10 mouse cellular contexts compared by ENCODE assay signal in the genomic region with DNA sequence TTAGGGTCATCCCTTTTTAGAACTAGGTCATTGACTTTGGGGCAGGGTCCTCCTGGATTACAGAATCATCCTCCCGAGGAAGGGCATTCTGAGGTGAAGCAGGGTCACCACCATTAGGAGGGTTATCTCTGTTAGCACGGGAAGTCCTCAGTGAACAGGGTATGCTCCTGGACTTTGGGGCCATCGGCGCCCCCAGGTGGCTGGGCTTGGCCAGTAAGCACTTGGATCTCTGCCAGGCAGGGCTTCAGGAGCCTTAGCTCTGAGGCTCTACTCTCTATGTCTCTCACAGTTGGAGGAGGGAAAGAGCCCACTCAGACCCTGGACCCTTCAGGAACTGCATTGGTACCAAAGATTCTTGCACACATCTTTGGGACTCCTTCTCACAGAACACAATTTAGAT. TPM values are rescaled to one million over a fixed set of nuclear protein-coding genes. Genes with fewer than 3 reads are reported as not detected.
A peak's percentile ranks its signal among the peaks of the same experiment; 100 is the strongest.
DNase-seq lines count a peak whose midpoint lies in the region; ATAC-seq lines count a peak whose summit lies in the region.
"Had no signal": no experiment of that assay in that cellular context is flagged by ENCODE, and none has a peak within 500 bp of the region (broad histone marks: within the 10 kb centered on the region; RNA-seq: fewer than 3 reads in every experiment).

No protein-coding gene starts in this region.

- H3K4me2 ChIP-seq in hindbrain, embryonic 11.5 days (replicated peaks; ENCODE audit: low read depth, low read length): no peak overlapping the region
- no peak overlapping the region for H3K4me2 ChIP-seq in hindbrain, embryonic 16.5 days (ENCODE audit: low read length)
- H3K4me2 ChIP-seq: limb, embryonic 15.5 days had no signal

- H3K36me3 ChIP-seq in hindbrain, embryonic 11.5 days (ENCODE audit: control insufficient read depth, insufficient read depth, low read length): no peaks in the 10 kb centered on the region
- H3K36me3 ChIP-seq in hindbrain, embryonic 16.5 days (ENCODE audit: control insufficient read depth, insufficient read depth, low read length): no peaks in the 10 kb centered on the region
- H3K36me3 ChIP-seq: limb, embryonic 15.5 days had no signal

- H3K9me3 ChIP-seq in hindbrain, embryonic 11.5 days (ENCODE audit: control insufficient read depth, low read length): no peaks in the 10 kb centered on the region
- H3K9me3 ChIP-seq in hindbrain, embryonic 16.5 days (ENCODE audit: control insufficient read depth, low read length): no peaks in the 10 kb centered on the region
- H3K9me3 ChIP-seq: limb, embryonic 15.5 days had no signal

- H3K9ac ChIP-seq in hindbrain, embryonic 11.5 days (ENCODE audit: low read depth, low read length): no peak overlapping the region
- no peak overlapping the region for H3K9ac ChIP-seq in hindbrain, embryonic 16.5 days (ENCODE audit: low read depth, low read length)
- H3K9ac ChIP-seq: limb, embryonic 15.5 days had no signal

- H3K4me1 ChIP-seq in hindbrain, embryonic 11.5 days (replicated peaks; ENCODE audit: control insufficient read depth, insufficient read depth, low read length): no peaks in the 10 kb centered on the region
- H3K4me1 ChIP-seq in hindbrain, embryonic 16.5 days (ENCODE audit: control insufficient read depth, insufficient read depth, low read depth, low read length): no peaks in the 10 kb centered on the region

- no peak overlapping the region for H3K27ac ChIP-seq in hindbrain, embryonic 11.5 days (ENCODE audit: low read depth, low read length)
- no peak overlapping the region for H3K27ac ChIP-seq in hindbrain, embryonic 16.5 days (ENCODE audit: low read depth, low read length)
- H3K27ac ChIP-seq: limb, embryonic 15.5 days had no signal

- no peak overlapping the region for H3K4me3 ChIP-seq in hindbrain, embryonic 11.5 days (ENCODE audit: low read depth, low read length)
- no peak overlapping the region for H3K4me3 ChIP-seq in hindbrain, embryonic 16.5 days (ENCODE audit: low read length)
- H3K4me3 ChIP-seq: erythroblast, embryonic 14.5 days; limb, embryonic 15.5 days had no signal

- H3K27me3 ChIP-seq in hindbrain, embryonic 11.5 days (ENCODE audit: control insufficient read depth, insufficient read depth, low read length): peaks cover 56% of the 10 kb centered on the region
- peaks cover 33% of the 10 kb centered on the region for H3K27me3 ChIP-seq in hindbrain, embryonic 16.5 days (replicated peaks; ENCODE audit: control insufficient read depth, insufficient read depth, low read length)

- WGBS in hindbrain, embryonic 11.5 days: 24% methylated on average over 4 of the region's 4 CpGs
- 14% methylated on average over 4 of the region's 4 CpGs for WGBS in hindbrain, embryonic 16.5 days

- ATAC-seq in hindbrain, embryonic 11.5 days (ENCODE audit: low FRiP score): no peak
- ATAC-seq in hindbrain, embryonic 16.5 days: no peak

- peak; percentile 38 for DNase-seq in hindbrain, embryonic 11.5 days (ENCODE audit: low spot score)
- peak; percentile 42 for DNase-seq in urinary bladder, postnatal 25 days (ENCODE audit: low spot score)
- DNase-seq in urinary bladder, postnatal 4 days (ENCODE audit: low spot score in 2 of 2): no peak
- peak; percentile 67 for DNase-seq in kidney, postnatal 10 days
- DNase-seq in testis, postnatal 10 days (ENCODE audit: low spot score): peak; percentile 69
- no peak for DNase-seq in heart, adult 18-20 months
- DNase-seq in frontal cortex, postnatal 10 days (ENCODE audit: low spot score in 2 of 2): no peak

RNA-seq across cellular contexts. Expression of a gene that starts 10.8 kb away (rescaled TPM):
- 0.74 and 0.93 TPM in 2 replicates for polyA plus RNA-seq in hindbrain, embryonic 11.5 days (2014; fragmentation: Nextera tagmentation; extraction: Ambion mirVana)
- polyA plus RNA-seq in hindbrain, embryonic 16.5 days (2015; fragmentation: Nextera tagmentation; extraction: Ambion mirVana): 0.05 and 0.07 TPM in 2 replicates
- under 1 TPM; 0.35 to 0.49 TPM for total RNA-seq in heart, adult 18-20 months (2021)

RNA-seq across cellular contexts. Expression of a gene that starts 28.0 kb away (rescaled TPM):
- not detected in 2 replicates for polyA plus RNA-seq in hindbrain, embryonic 11.5 days (2014; fragmentation: Nextera tagmentation; extraction: Ambion mirVana)
- polyA plus RNA-seq in hindbrain, embryonic 16.5 days (2015; fragmentation: Nextera tagmentation; extraction: Ambion mirVana): not detected in 2 replicates
- not detected for total RNA-seq in heart, adult 18-20 months (2021)
- polyA plus RNA-seq: erythroblast, embryonic 14.5 days; limb, embryonic 15.5 days had no signal

Comparison
In these comparisons a context has a peak if more than half of its experiments do, and no peak if none do; other contexts are left out.
1. DNase-seq: peak in hindbrain, embryonic 11.5 days (single experiment), urinary bladder, postnatal 25 days (single experiment), kidney, postnatal 10 days (single experiment) and testis, postnatal 10 days (single experiment); none in urinary bladder, postnatal 4 days (0 of 2), heart, adult 18-20 months (0 of 2) and frontal cortex, postnatal 10 days (0 of 2).